8 mouse cellular contexts compared by ENCODE assay signal in genomic region chr12:117751520-117752383, GRCm38 (mm10). TPM values are rescaled to one million over a fixed set of nuclear protein-coding genes. Genes with fewer than 3 reads are reported as not detected.
DNase-seq lines count a peak whose midpoint lies in the region; ATAC-seq and TF ChIP-seq lines count a peak whose summit lies in the region.

No protein-coding gene starts in this region.

- peak overlapping the region; percentile 64 for H3K27ac ChIP-seq in layer of hippocampus, adult 2 months
- peak overlapping the region; percentile 38 for H3K27ac ChIP-seq in forebrain, embryonic 16.5 days (ENCODE audit: low read length)
- 0 out of 2 replicates have a peak overlapping the region, but pooled peaks have one; percentile 3 for H3K27ac ChIP-seq in intestine, embryonic 15.5 days
- H3K27ac ChIP-seq in lung, postnatal 0 days (ENCODE audit: low read length) = peak overlapping the region; percentile 68
- H3K27ac ChIP-seq in stomach, embryonic 16.5 days (ENCODE audit: low read length) = peak overlapping the region; percentile 33; the same call in 1 of the 2 replicates

- H3K4me1 ChIP-seq in forebrain, embryonic 16.5 days (replicated peaks; ENCODE audit: control insufficient read depth, insufficient read depth, low read length) = peaks cover 15% of the 10 kb centered on the region
- H3K4me1 ChIP-seq in intestine, embryonic 15.5 days (replicated peaks) = 0 out of 2 replicates have a peak, but pooled peaks cover 3% of the 10 kb centered on the region
- peaks cover 7% of the 10 kb centered on the region for H3K4me1 ChIP-seq in lung, postnatal 0 days (ENCODE audit: insufficient read depth, low read depth, low read length)
- H3K4me1 ChIP-seq in stomach, embryonic 16.5 days (ENCODE audit: control insufficient read depth, insufficient read depth, low read length) = no peaks in the 10 kb centered on the region; the same call in 1 of the 2 replicates

- peaks cover 2% of the 10 kb centered on the region; the same call in 1 of the 2 replicates for H3K36me3 ChIP-seq in forebrain, embryonic 16.5 days (ENCODE audit: control insufficient read depth, insufficient read depth)
- H3K36me3 ChIP-seq in intestine, embryonic 15.5 days = no peaks in the 10 kb centered on the region
- peaks cover 17% of the 10 kb centered on the region; the same call in 1 of the 2 replicates for H3K36me3 ChIP-seq in lung, postnatal 0 days (ENCODE audit: insufficient read depth, low read length)
- no peaks in the 10 kb centered on the region for H3K36me3 ChIP-seq in stomach, embryonic 16.5 days (ENCODE audit: control insufficient read depth, insufficient read depth, low read length)

- peak overlapping the region; percentile 5 for H3K9ac ChIP-seq in forebrain, embryonic 16.5 days (replicated peaks; ENCODE audit: low read depth, low read length)
- no peak overlapping the region for H3K9ac ChIP-seq in intestine, embryonic 15.5 days
- no peak overlapping the region for H3K9ac ChIP-seq in lung, postnatal 0 days (replicated peaks; ENCODE audit: low read depth)
- no peak overlapping the region for H3K9ac ChIP-seq in stomach, embryonic 16.5 days (ENCODE audit: low read length)

- ATAC-seq in forebrain, embryonic 16.5 days = peak; percentile 77
- no peak for ATAC-seq in intestine, embryonic 15.5 days
- ATAC-seq in lung, postnatal 0 days = peak; percentile 76
- ATAC-seq in stomach, embryonic 16.5 days (ENCODE audit: insufficient read depth, low FRiP score) = peak; percentile 39; the same call in 1 of the 2 replicates

- peak; percentile 88 for TF ChIP-seq EP300 in lung, postnatal 0 days (IDR thresholded peaks at IDR 0.05)

- no peak for DNase-seq in layer of hippocampus, adult 2 months (ENCODE audit: low spot score in 2 of 2)
- DNase-seq in layer of hippocampus, adult 8-10 months (ENCODE audit: low spot score in 2 of 2) = no peak
- DNase-seq in lung, postnatal 0 days (ENCODE audit: low spot score) = peak; percentile 59
- no peak for DNase-seq in thymus, postnatal 10 days (ENCODE audit: low spot score in 2 of 2)
- DNase-seq in thymus, postnatal 0 days (ENCODE audit: low spot score) = no peak

- H3K4me2 ChIP-seq in forebrain, embryonic 16.5 days (ENCODE audit: low read length) = peak overlapping the region; percentile 42
- H3K4me2 ChIP-seq in intestine, embryonic 15.5 days (replicated peaks) = peak overlapping the region; percentile 7; the same call in 1 of the 2 replicates
- no peak overlapping the region for H3K4me2 ChIP-seq in lung, postnatal 0 days (replicated peaks; ENCODE audit: low read depth, low read length)
- H3K4me2 ChIP-seq in stomach, embryonic 16.5 days (ENCODE audit: low read depth, low read length) = no peak overlapping the region

- H3K4me3 ChIP-seq in layer of hippocampus, adult 2 months = no peak overlapping the region
- H3K4me3 ChIP-seq in forebrain, embryonic 16.5 days (replicated peaks; ENCODE audit: low read length) = 0 out of 2 replicates have a peak overlapping the region, but pooled peaks have one; percentile 10
- H3K4me3 ChIP-seq in intestine, embryonic 15.5 days (replicated peaks) = no peak overlapping the region
- H3K4me3 ChIP-seq in lung, postnatal 0 days (ENCODE audit: low read depth, low read length) = no peak overlapping the region
- H3K4me3 ChIP-seq in stomach, embryonic 16.5 days (replicated peaks; ENCODE audit: low read length) = no peak overlapping the region

- no peaks in the 10 kb centered on the region for H3K9me3 ChIP-seq in forebrain, embryonic 16.5 days (ENCODE audit: control insufficient read depth, low read length)
- H3K9me3 ChIP-seq in intestine, embryonic 15.5 days = no peaks in the 10 kb centered on the region
- no peaks in the 10 kb centered on the region for H3K9me3 ChIP-seq in lung, postnatal 0 days (ENCODE audit: low read length)
- H3K9me3 ChIP-seq in stomach, embryonic 16.5 days (replicated peaks; ENCODE audit: control insufficient read depth, low read length) = no peaks in the 10 kb centered on the region

- no peak for TF ChIP-seq CTCF in layer of hippocampus, adult 2 months (conservative IDR thresholded peaks at IDR 0.05)
- no peak for TF ChIP-seq CTCF in lung, postnatal 0 days (IDR thresholded peaks at IDR 0.05)

- H3K27me3 ChIP-seq in forebrain, embryonic 16.5 days (replicated peaks; ENCODE audit: control insufficient read depth, insufficient read depth, low read length) = no peaks in the 10 kb centered on the region
- no peaks in the 10 kb centered on the region for H3K27me3 ChIP-seq in intestine, embryonic 15.5 days (replicated peaks)
- H3K27me3 ChIP-seq in lung, postnatal 0 days (replicated peaks; ENCODE audit: insufficient read depth, low read length) = no peaks in the 10 kb centered on the region
- no peaks in the 10 kb centered on the region for H3K27me3 ChIP-seq in stomach, embryonic 16.5 days (ENCODE audit: control insufficient read depth, insufficient read depth, low read length)

- 17% methylated on average over 25 of the region's 25 CpGs for WGBS in forebrain, embryonic 16.5 days
- WGBS in intestine, embryonic 15.5 days = 48% methylated on average over 25 of the region's 25 CpGs
- WGBS in lung, postnatal 0 days = 51% methylated on average over 25 of the region's 25 CpGs
- WGBS in stomach, embryonic 16.5 days = 51% methylated on average over 25 of the region's 25 CpGs

RNA-seq across cellular contexts. Expression of gene Cdca7l, which starts 52.3 kb away (rescaled TPM):
- total RNA-seq in layer of hippocampus, adult 2 months (2021) = 1 to 10 TPM; 1.0 to 1.4 TPM
- 1 to 10 TPM in 3 of 4 experiments, under 1 TPM in 1; 0.81 to 2.7 (median 1.5) TPM for total RNA-seq in layer of hippocampus, adult 8-10 months (2022)
- polyA plus RNA-seq in forebrain, embryonic 16.5 days (2015; fragmentation: Nextera tagmentation; extraction: Ambion mirVana) = 9.0 and 9.6 TPM in 2 replicates
- polyA plus RNA-seq in intestine, embryonic 15.5 days (2015; fragmentation: Nextera tagmentation; extraction: Ambion mirVana) = 41.2 and 42.4 TPM in 2 replicates
- 6.7 and 8.8 TPM in 2 replicates for polyA plus RNA-seq in lung, postnatal 0 days (2015; fragmentation: Nextera tagmentation; extraction: Ambion mirVana)
- polyA plus RNA-seq in stomach, embryonic 16.5 days (2015; fragmentation: Nextera tagmentation; extraction: Ambion mirVana) = 41.1 and 41.6 TPM in 2 replicates
- polyA plus RNA-seq in thymus, postnatal 0 days (2015; fragmentation: Nextera tagmentation; extraction: Ambion mirVana) = 39.4 and 43.3 TPM in 2 replicates

Comparison
In these comparisons a context has a peak if more than half of its experiments do, and no peak if none do; other contexts are left out.
1. H3K27ac ChIP-seq: peak in every context shown above with its lines; median percentile 68 in lung, postnatal 0 days; 64 in layer of hippocampus, adult 2 months; 38 in forebrain, embryonic 16.5 days; 33 in stomach, embryonic 16.5 days; 3 in intestine, embryonic 15.5 days.
2. H3K4me2 ChIP-seq: peak in forebrain, embryonic 16.5 days (single experiment) and intestine, embryonic 15.5 days (single experiment); none in lung, postnatal 0 days (single experiment) and stomach, embryonic 16.5 days (single experiment).